Mouse (Mus musculus) hindbrain, embryonic 14.5 days (tissue): ENCODE measurements at regions not wholly inside any gene's neighbourhood (a gene's known extent, or its start where the extent isn't known, plus 50 kb on each side); places are given as distances from the start of the nearest gene placed in this dataset.
A peak's percentile ranks its signal among the peaks of the same experiment; 100 is the strongest.
"Not testable (repeated sequence)": the region's sequence is repeated elsewhere in the genome, so short reads cannot be mapped to it uniquely, and the experiment has no call there.

Source experiments
- ATAC-seq: fragments of 200-750 bp; cut with Nextera tagmentation; 2 replicates; pipeline ENCODE4 v1.8.0; 2017; ENCODE audit warnings: moderate number of reproducible peaks, mild to moderate bottlenecking, moderate TSS enrichment, moderate library complexity; ENCODE audit not compliant: low FRiP score
- DNase-seq: peaks from one replicate; pipeline ENCODE4 v3.0.0-alpha.2; 2015; ENCODE audit warnings: low spot score
- H3K27ac ChIP-seq: fragments of 300-500 bp; sonication (generic); 2 replicates; pipeline ENCODE4 v1.5.1; 2014; ENCODE audit warnings: mild to moderate bottlenecking, moderate library complexity
- H3K27me3 ChIP-seq: fragments of 300-500 bp; sonication (generic); 2 replicates; pipeline ENCODE4 v1.6.1; 2014; ENCODE audit warnings: mild to moderate bottlenecking, low read length, mixed read lengths; ENCODE audit not compliant: control insufficient read depth, insufficient read depth
- H3K36me3 ChIP-seq: fragments of 300-500 bp; sonication (generic); replicated peaks from 2 replicates; pipeline ENCODE4 v1.6.1; 2014; ENCODE audit not compliant: control insufficient read depth, insufficient read depth
- H3K4me1 ChIP-seq: fragments of 300-500 bp; sonication (generic); replicated peaks from 2 replicates; pipeline ENCODE4 v1.6.1; 2014; ENCODE audit warnings: antibody characterized with exemption, low read length, mixed read lengths; ENCODE audit not compliant: control insufficient read depth, insufficient read depth
- H3K4me2 ChIP-seq: fragments of 300-500 bp; sonication (generic); replicated peaks from 2 replicates; pipeline ENCODE4 v1.6.1; 2014; ENCODE audit warnings: mild to moderate bottlenecking, moderate library complexity
- H3K4me3 ChIP-seq: fragments of 300-500 bp; sonication (generic); replicated peaks from 2 replicates; pipeline ENCODE4 v1.5.1; 2014; ENCODE audit warnings: mild to moderate bottlenecking, low read length
- H3K9ac ChIP-seq: fragments of 300-500 bp; sonication (generic); 2 replicates; pipeline ENCODE4 v1.6.1; 2014
- H3K9me3 ChIP-seq: fragments of 300-500 bp; sonication (generic); 2 replicates; pipeline ENCODE4 v1.6.1; 2016; ENCODE audit warnings: low read length; ENCODE audit not compliant: control insufficient read depth
- WGBS: fragments of 180-500 bp; shearing (Covaris S2); extraction: QIAGEN DNeasy Blood & Tissue Kit; methylation state at CpG from one replicate; pipeline ENCODE4 v1.1.7; 2014; 5-methylcytosine and 5-hydroxymethylcytosine counted together

GRCm38 (mm10) chr13:97408414-97409290, 167.7 kb downstream of the Enc1 start:
- 59% methylated on average over 22 of the region's 22 CpGs for WGBS
- Histone ChIP-seq H3K36me3 (no peaks in the 10 kb centered on the region), H3K4me3 (no peak overlapping the region), H3K9ac (no peak overlapping the region), H3K27me3 (no peaks in the 10 kb centered on the region), H3K4me2 (no peak overlapping the region), H3K27ac (peak overlapping the region; percentile 23), H3K9me3 (no peaks in the 10 kb centered on the region), H3K4me1 (peaks cover 28% of the 10 kb centered on the region)
- 0 out of 2 replicates have a peak, but pooled peaks have one; percentile 27 for ATAC-seq
- no peak for DNase-seq

- H3K9ac ChIP-seq = no peak overlapping the region
- WGBS = 50% methylated on average over 2 of the region's 2 CpGs
- H3K36me3 ChIP-seq = no peaks in the 10 kb centered on the region
- peaks cover 33% of the 10 kb centered on the region for H3K4me1 ChIP-seq
- no peaks in the 10 kb centered on the region for H3K27me3 ChIP-seq
- H3K9me3 ChIP-seq = no peaks in the 10 kb centered on the region
- H3K4me2 ChIP-seq = no peak overlapping the region
- DNase-seq = no peak
- no peak for ATAC-seq
- H3K4me3 ChIP-seq = no peak overlapping the region
- peak overlapping the region; percentile 16; the same call in 1 of the 2 replicates for H3K27ac ChIP-seq
Observed at GRCm38 (mm10) chr13:97407773-97408172, 166.9 kb downstream of the Enc1 start.

GRCm38 (mm10) chr13:97406678-97407077, 165.8 kb downstream of the Enc1 start:
- no peak overlapping the region for H3K4me2 ChIP-seq
- H3K4me3 ChIP-seq = no peak overlapping the region
- H3K27ac ChIP-seq = no peak overlapping the region
- peaks cover 33% of the 10 kb centered on the region for H3K4me1 ChIP-seq
- no peaks in the 10 kb centered on the region for H3K9me3 ChIP-seq
- H3K27me3 ChIP-seq = no peaks in the 10 kb centered on the region
- 45% methylated on average over 7 of the region's 7 CpGs for WGBS
- no peak for DNase-seq
- no peak overlapping the region for H3K9ac ChIP-seq
- no peaks in the 10 kb centered on the region for H3K36me3 ChIP-seq
- ATAC-seq = no peak

GRCm38 (mm10) chr13:97402164-97402761, 161.4 kb downstream of the Enc1 start:
- Histone ChIP-seq H3K4me2 (no peak overlapping the region), H3K27ac (no peak overlapping the region), H3K9me3 (no peaks in the 10 kb centered on the region), H3K9ac (no peak overlapping the region), H3K4me3 (no peak overlapping the region), H3K27me3 (no peaks in the 10 kb centered on the region), H3K36me3 (no peaks in the 10 kb centered on the region), H3K4me1 (peaks cover 16% of the 10 kb centered on the region)
- 43% methylated on average over 10 of the region's 10 CpGs for WGBS
- DNase-seq (no peak), ATAC-seq (no peak)

GRCm38 (mm10) chr13:97401620-97402019, 160.7 kb downstream of the Enc1 start:
- WGBS = 84% methylated on average over 7 of the region's 7 CpGs
- Histone ChIP-seq H3K27ac (no peak overlapping the region), H3K4me1 (peaks cover 10% of the 10 kb centered on the region), H3K27me3 (no peaks in the 10 kb centered on the region), H3K9me3 (no peaks in the 10 kb centered on the region), H3K4me3 (no peak overlapping the region), H3K9ac (no peak overlapping the region), H3K4me2 (no peak overlapping the region), H3K36me3 (no peaks in the 10 kb centered on the region)
- DNase-seq (no peak), ATAC-seq (no peak)

GRCm38 (mm10) chr13:97398041-97398440, 157.1 kb downstream of the Enc1 start:
- DNase-seq = no peak
- WGBS = 95% methylated on average over 1 of the region's 1 CpGs

GRCm38 (mm10) chr13:97396899-97397640, 156.2 kb downstream of the Enc1 start:
- Histone ChIP-seq H3K4me1 (no peaks in the 10 kb centered on the region), H3K4me3 (no peak overlapping the region), H3K27ac (no peak overlapping the region), H3K27me3 (no peaks in the 10 kb centered on the region), H3K4me2 (no peak overlapping the region), H3K9me3 (no peaks in the 10 kb centered on the region), H3K9ac (no peak overlapping the region), H3K36me3 (no peaks in the 10 kb centered on the region)
- no peak for DNase-seq
- 89% methylated on average over 3 of the region's 3 CpGs for WGBS
- no peak for ATAC-seq

More at GRCm38 (mm10) chr13:97398041-97398440, 157.1 kb downstream of the Enc1 start:
- H3K9ac ChIP-seq = no peak overlapping the region
- H3K36me3 ChIP-seq = no peaks in the 10 kb centered on the region
- H3K4me1 ChIP-seq = peaks cover under 1% of the 10 kb centered on the region; the same call in 1 of the 2 replicates
- ATAC-seq = no peak
- no peak overlapping the region for H3K4me2 ChIP-seq
- H3K4me3 ChIP-seq = no peak overlapping the region
- H3K9me3 ChIP-seq = no peaks in the 10 kb centered on the region
- no peaks in the 10 kb centered on the region for H3K27me3 ChIP-seq
- H3K27ac ChIP-seq = no peak overlapping the region

- H3K27ac ChIP-seq, DNase-seq, H3K4me3 ChIP-seq, H3K9ac ChIP-seq, H3K27me3 ChIP-seq, H3K4me2 ChIP-seq, ATAC-seq, H3K9me3 ChIP-seq, H3K4me1 ChIP-seq, H3K36me3 ChIP-seq: not testable (repeated sequence)
- WGBS = 87% methylated on average over 2 of the region's 2 CpGs
Observed at GRCm38 (mm10) chr13:97396286-97396685, 155.4 kb downstream of the Enc1 start.
